Mouse (Mus musculus): ENCODE results near the gene Tenm1. TPM values are rescaled to one million over a fixed set of nuclear protein-coding genes. Genes with fewer than 3 reads are reported as not detected.

The Tenm1 gene
- polyA plus RNA-seq (2016; fragmentation: Nextera tagmentation; extraction: Ambion mirVana): 1.2 and 1.3 TPM in 2 replicates

DNA sequence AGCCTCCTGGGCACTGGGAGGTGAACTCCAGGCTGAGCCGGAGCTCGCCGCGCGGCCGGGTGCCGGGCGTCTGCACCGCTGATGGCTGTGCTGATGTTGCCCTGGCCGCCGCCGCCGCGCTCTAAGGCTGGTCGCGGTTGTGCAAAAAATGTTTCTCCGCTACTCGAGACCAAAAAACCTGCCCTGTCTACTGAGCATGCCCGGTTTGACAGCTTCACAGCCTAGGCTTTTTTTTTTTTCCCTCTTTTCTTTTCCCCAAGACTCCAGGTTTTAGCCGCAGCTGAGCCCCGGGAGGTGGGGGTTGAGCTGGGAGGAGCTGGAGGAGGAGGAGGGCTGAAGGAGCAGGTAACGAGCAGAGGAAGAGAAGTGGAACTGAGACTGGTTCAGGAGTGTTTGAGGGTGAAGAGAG is at the start of gene Tenm1:
TSS of gene Tenm1 (minus strand) at position 272 of the 409 bp plus-strand sequence.
- Histone ChIP-seq H3K27ac (no peak within 1 kb of the TSS), H3K27me3 (no peaks in the 10 kb centered on the region), H3K4me1 (no peaks in the 10 kb centered on the region), H3K4me3 (peak within 1 kb of the TSS; percentile 35), H3K9me3 (no peaks in the 10 kb centered on the region), H3K9ac (no peak within 1 kb of the TSS), H3K36me3 (no peaks in the 10 kb centered on the region), H3K4me2 (replicated peaks) (peak within 1 kb of the TSS; percentile 55)
- 30% methylated on average over 22 of the region's 22 CpGs for WGBS
- ATAC-seq (ENCODE audit: insufficient number of reproducible peaks, insufficient read depth, low FRiP score, low TSS enrichment): peak; percentile 81; the same call in 1 of the 2 replicates

DNA sequence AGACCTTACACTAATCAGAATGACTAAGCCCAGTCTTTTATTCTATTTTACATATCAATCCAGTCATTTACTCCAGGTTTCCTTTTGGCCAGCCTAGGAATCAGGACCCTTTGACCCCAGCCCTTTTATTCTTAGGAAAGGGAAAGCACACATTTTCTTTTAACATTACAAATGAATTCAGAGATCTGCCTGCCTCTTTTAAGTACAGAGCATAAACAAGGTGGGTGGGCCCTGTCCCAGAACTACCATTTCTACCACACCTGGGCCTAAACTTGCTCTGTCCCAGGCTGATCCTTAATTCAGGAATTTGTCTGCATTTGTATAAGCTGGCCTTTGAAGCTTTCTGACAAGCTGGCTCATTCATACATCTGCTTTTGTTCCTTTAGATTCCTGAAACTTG is 38.4 kb upstream of the Tenm1 start:
- no peaks in the 10 kb centered on the region for H3K4me1 ChIP-seq
- no peak overlapping the region for H3K9ac ChIP-seq
- ATAC-seq (ENCODE audit: insufficient number of reproducible peaks, insufficient read depth, low FRiP score, low TSS enrichment): no peak
- H3K4me3 ChIP-seq: no peak overlapping the region
- no peak overlapping the region for H3K4me2 ChIP-seq (replicated peaks)
- no peaks in the 10 kb centered on the region for H3K9me3 ChIP-seq
- no peak overlapping the region for H3K27ac ChIP-seq
- H3K27me3 ChIP-seq: no peaks in the 10 kb centered on the region
- no peaks in the 10 kb centered on the region for H3K36me3 ChIP-seq

GRCm38 (mm10) chrX:43430581-43430980 is 1.7 kb upstream of the Tenm1 start:
- H3K4me3 ChIP-seq: peak overlapping the region; percentile 35
- H3K27ac ChIP-seq: no peak overlapping the region
- no peaks in the 10 kb centered on the region for H3K4me1 ChIP-seq
- H3K36me3 ChIP-seq: no peaks in the 10 kb centered on the region
- 16% methylated on average over 11 of the region's 11 CpGs for WGBS
- peak overlapping the region; percentile 55 for H3K4me2 ChIP-seq (replicated peaks)
- no peaks in the 10 kb centered on the region for H3K27me3 ChIP-seq
- H3K9ac ChIP-seq: no peak overlapping the region
- no peaks in the 10 kb centered on the region for H3K9me3 ChIP-seq
- no peak for ATAC-seq (ENCODE audit: insufficient number of reproducible peaks, insufficient read depth, low FRiP score, low TSS enrichment)

GRCm38 (mm10) chrX:43429982-43430531 is 1.1 kb upstream of the Tenm1 start:
- Histone ChIP-seq H3K4me1 (no peaks in the 10 kb centered on the region), H3K27ac (no peak overlapping the region), H3K36me3 (no peaks in the 10 kb centered on the region), H3K4me3 (peak overlapping the region; percentile 35), H3K9me3 (no peaks in the 10 kb centered on the region), H3K9ac (no peak overlapping the region), H3K4me2 (replicated peaks) (peak overlapping the region; percentile 55), H3K27me3 (no peaks in the 10 kb centered on the region)
- ATAC-seq (ENCODE audit: insufficient number of reproducible peaks, insufficient read depth, low FRiP score, low TSS enrichment): no peak
- 23% methylated on average over 25 of the region's 25 CpGs for WGBS

DNA sequence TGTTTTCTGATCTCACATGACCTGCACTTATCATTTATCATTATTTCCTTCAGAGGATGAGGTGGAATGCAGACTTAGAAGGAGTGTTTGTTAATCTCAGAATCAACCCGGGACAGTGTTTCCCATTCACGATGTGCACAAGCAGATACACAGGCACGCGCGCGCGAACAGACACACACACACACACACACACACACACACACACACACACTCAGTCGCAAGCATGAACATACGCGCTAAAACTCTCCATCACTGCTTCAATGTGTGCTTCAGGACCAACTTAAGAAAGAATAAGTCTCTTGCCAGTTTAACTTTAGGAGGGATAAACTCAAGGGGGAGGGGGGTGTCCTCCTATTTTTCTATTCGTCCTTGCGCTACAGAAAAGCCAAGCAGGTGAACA is 411 bp upstream of the Tenm1 start:
- ATAC-seq (ENCODE audit: insufficient number of reproducible peaks, insufficient read depth, low FRiP score, low TSS enrichment): no peak
- 33% methylated on average over 12 of the region's 12 CpGs for WGBS
- Histone ChIP-seq H3K36me3 (no peaks in the 10 kb centered on the region), H3K27ac (no peak overlapping the region), H3K4me1 (no peaks in the 10 kb centered on the region), H3K9me3 (no peaks in the 10 kb centered on the region), H3K27me3 (no peaks in the 10 kb centered on the region), H3K4me3 (peak overlapping the region; percentile 35), H3K4me2 (replicated peaks) (peak overlapping the region; percentile 55), H3K9ac (no peak overlapping the region)

GRCm38 (mm10) chrX:43427961-43428365 is 963 bp downstream of the Tenm1 start:
- no peaks in the 10 kb centered on the region for H3K36me3 ChIP-seq
- peak overlapping the region; percentile 55 for H3K4me2 ChIP-seq (replicated peaks)
- H3K4me1 ChIP-seq: no peaks in the 10 kb centered on the region
- no peak for ATAC-seq (ENCODE audit: insufficient number of reproducible peaks, insufficient read depth, low FRiP score, low TSS enrichment)
- H3K9ac ChIP-seq: no peak overlapping the region
- no peaks in the 10 kb centered on the region for H3K27me3 ChIP-seq
- 17% methylated on average over 12 of the region's 12 CpGs for WGBS
- no peak overlapping the region for H3K27ac ChIP-seq
- H3K9me3 ChIP-seq: no peaks in the 10 kb centered on the region
- H3K4me3 ChIP-seq: peak overlapping the region; percentile 35

GRCm38 (mm10) chrX:43427111-43427510 is 1.8 kb downstream of the Tenm1 start:
- 27% methylated on average over 10 of the region's 10 CpGs for WGBS
- ATAC-seq (ENCODE audit: insufficient number of reproducible peaks, insufficient read depth, low FRiP score, low TSS enrichment): no peak
- Histone ChIP-seq H3K27ac (no peak overlapping the region), H3K36me3 (no peaks in the 10 kb centered on the region), H3K9me3 (no peaks in the 10 kb centered on the region), H3K4me2 (replicated peaks) (peak overlapping the region; percentile 55), H3K27me3 (no peaks in the 10 kb centered on the region), H3K4me3 (no peak overlapping the region), H3K4me1 (no peaks in the 10 kb centered on the region), H3K9ac (no peak overlapping the region)

- H3K4me2 ChIP-seq (replicated peaks): no peak overlapping the region
- WGBS: 76% methylated on average over 3 of the region's 3 CpGs
- no peak overlapping the region for H3K4me3 ChIP-seq
- no peak overlapping the region for H3K9ac ChIP-seq
- H3K27me3 ChIP-seq: no peaks in the 10 kb centered on the region
- H3K27ac ChIP-seq: no peak overlapping the region
- no peaks in the 10 kb centered on the region for H3K9me3 ChIP-seq
- ATAC-seq (ENCODE audit: insufficient number of reproducible peaks, insufficient read depth, low FRiP score, low TSS enrichment): no peak
- no peaks in the 10 kb centered on the region for H3K4me1 ChIP-seq
- no peaks in the 10 kb centered on the region for H3K36me3 ChIP-seq
These were observed 31.0 kb downstream of the Tenm1 start for GRCm38 (mm10) chrX:43397957-43398356.

GRCm38 (mm10) chrX:43388106-43388505 is 40.8 kb downstream of the Tenm1 start:
- Histone ChIP-seq H3K27me3 (no peaks in the 10 kb centered on the region), H3K36me3 (no peaks in the 10 kb centered on the region), H3K4me2 (replicated peaks) (no peak overlapping the region), H3K4me1 (no peaks in the 10 kb centered on the region), H3K4me3 (no peak overlapping the region), H3K27ac (no peak overlapping the region), H3K9me3 (no peaks in the 10 kb centered on the region), H3K9ac (no peak overlapping the region)
- no peak for ATAC-seq (ENCODE audit: insufficient number of reproducible peaks, insufficient read depth, low FRiP score, low TSS enrichment)
- WGBS: 80% methylated on average over 5 of the region's 5 CpGs

GRCm38 (mm10) chrX:43372526-43372925 is 56.4 kb downstream of the Tenm1 start:
- no peaks in the 10 kb centered on the region for H3K4me1 ChIP-seq
- H3K4me2 ChIP-seq (replicated peaks): no peak overlapping the region
- no peak overlapping the region for H3K4me3 ChIP-seq
- H3K9me3 ChIP-seq: no peaks in the 10 kb centered on the region
- no peak overlapping the region for H3K27ac ChIP-seq
- no peak overlapping the region for H3K9ac ChIP-seq
- H3K27me3 ChIP-seq: no peaks in the 10 kb centered on the region
- H3K36me3 ChIP-seq: no peaks in the 10 kb centered on the region
- ATAC-seq (ENCODE audit: insufficient number of reproducible peaks, insufficient read depth, low FRiP score, low TSS enrichment): no peak
- 46% methylated on average over 1 of the region's 1 CpGs for WGBS

DNA sequence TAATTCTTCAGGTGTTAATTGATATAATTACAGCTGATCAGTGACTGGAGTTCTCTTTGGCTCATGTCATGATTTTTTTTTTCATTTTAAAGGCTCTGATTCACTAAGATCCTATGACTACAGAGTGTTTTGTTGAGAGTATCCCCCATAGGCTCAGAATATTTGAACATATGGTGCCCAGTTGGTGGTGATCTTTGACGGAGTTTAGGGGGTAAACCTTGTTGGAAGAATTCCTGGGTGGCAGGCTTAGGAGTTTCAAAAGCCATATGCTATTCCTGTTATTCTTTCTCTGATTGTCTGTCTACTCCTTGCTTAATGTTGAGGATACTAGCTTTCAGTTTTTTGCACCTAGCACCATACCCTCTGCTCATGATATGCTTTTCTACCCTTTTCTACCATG is 109.6 kb downstream of the Tenm1 start:
- Histone ChIP-seq H3K4me3 (no peak overlapping the region), H3K9ac (no peak overlapping the region), H3K27me3 (no peaks in the 10 kb centered on the region), H3K27ac (no peak overlapping the region), H3K9me3 (no peaks in the 10 kb centered on the region), H3K36me3 (no peaks in the 10 kb centered on the region), H3K4me2 (replicated peaks) (no peak overlapping the region), H3K4me1 (no peaks in the 10 kb centered on the region)
- WGBS: 70% methylated on average over 1 of the region's 1 CpGs
- ATAC-seq (ENCODE audit: insufficient number of reproducible peaks, insufficient read depth, low FRiP score, low TSS enrichment): no peak

- Histone ChIP-seq H3K36me3 (no peaks in the 10 kb centered on the region), H3K4me3 (no peak overlapping the region), H3K4me2 (replicated peaks) (no peak overlapping the region), H3K4me1 (no peaks in the 10 kb centered on the region), H3K27ac (no peak overlapping the region), H3K9ac (no peak overlapping the region), H3K27me3 (no peaks in the 10 kb centered on the region), H3K9me3 (no peaks in the 10 kb centered on the region)
- ATAC-seq (ENCODE audit: insufficient number of reproducible peaks, insufficient read depth, low FRiP score, low TSS enrichment): no peak
- WGBS: 87% methylated on average over 3 of the region's 3 CpGs
These were observed 111.0 kb downstream of the Tenm1 start for GRCm38 (mm10) chrX:43317801-43318520.

All from embryonic facial prominence, embryonic 12.5 days (tissue).